Mouse (Mus musculus) hindbrain, embryonic 15.5 days (tissue): ENCODE measurements around the gene Dgat2. TPM values are rescaled to one million over a fixed set of nuclear protein-coding genes. Genes with fewer than 3 reads are reported as not detected.

ENCODE experiments used
- ATAC-seq: fragments of 200-750 bp; cut with Nextera tagmentation; 2 replicates; pipeline ENCODE4 v1.8.0; 2017; ENCODE audit warnings: low read depth, moderate number of reproducible peaks, moderate TSS enrichment; ENCODE audit not compliant: low FRiP score
- H3K27ac ChIP-seq: fragments of 300-500 bp; sonication (generic); replicated peaks from 2 replicates; pipeline ENCODE4 v1.5.1; 2015; ENCODE audit warnings: mild to moderate bottlenecking, inconsistent platforms
- H3K27me3 ChIP-seq: fragments of 300-500 bp; sonication (generic); 2 replicates; pipeline ENCODE4 v1.6.1; 2015; ENCODE audit warnings: control low read depth, inconsistent platforms
- H3K36me3 ChIP-seq: fragments of 300-500 bp; sonication (generic); 2 replicates; pipeline ENCODE4 v1.6.1; 2015; ENCODE audit warnings: control low read depth, inconsistent platforms
- H3K4me1 ChIP-seq: fragments of 300-500 bp; sonication (generic); replicated peaks from 2 replicates; pipeline ENCODE4 v1.6.1; 2015; ENCODE audit warnings: control low read depth, inconsistent platforms
- H3K4me2 ChIP-seq: fragments of 300-500 bp; sonication (generic); 2 replicates; pipeline ENCODE4 v1.6.1; 2015; ENCODE audit warnings: moderate library complexity, mild to moderate bottlenecking, inconsistent platforms
- H3K4me3 ChIP-seq: fragments of 300-500 bp; sonication (generic); 2 replicates; pipeline ENCODE4 v1.5.1; 2015; ENCODE audit warnings: mild to moderate bottlenecking, inconsistent platforms
- H3K9ac ChIP-seq: fragments of 300-500 bp; sonication (generic); 2 replicates; pipeline ENCODE4 v1.6.1; 2015; ENCODE audit warnings: inconsistent platforms
- H3K9me3 ChIP-seq: fragments of 300-500 bp; sonication (generic); 2 replicates; pipeline ENCODE4 v1.6.1; 2016; ENCODE audit warnings: control low read depth, inconsistent platforms
- WGBS: fragments of 180-500 bp; shearing (Covaris S2); methylation state at CpG from one replicate; pipeline ENCODE4 v1.1.7; 2015; 5-methylcytosine and 5-hydroxymethylcytosine counted together
- polyA plus RNA-seq: library from polyadenylated mRNA; unstranded; fragments of >200 nt; fragmentation: Nextera tagmentation; extraction: Ambion mirVana; gene quantifications from 2 replicates; pipeline ENCODE4 v1.2.1, GENCODE M21; 2015

Dgat2 gene
- polyA plus RNA-seq, 1 experiment from 2014 or later: 22.1 TPM

DNA sequence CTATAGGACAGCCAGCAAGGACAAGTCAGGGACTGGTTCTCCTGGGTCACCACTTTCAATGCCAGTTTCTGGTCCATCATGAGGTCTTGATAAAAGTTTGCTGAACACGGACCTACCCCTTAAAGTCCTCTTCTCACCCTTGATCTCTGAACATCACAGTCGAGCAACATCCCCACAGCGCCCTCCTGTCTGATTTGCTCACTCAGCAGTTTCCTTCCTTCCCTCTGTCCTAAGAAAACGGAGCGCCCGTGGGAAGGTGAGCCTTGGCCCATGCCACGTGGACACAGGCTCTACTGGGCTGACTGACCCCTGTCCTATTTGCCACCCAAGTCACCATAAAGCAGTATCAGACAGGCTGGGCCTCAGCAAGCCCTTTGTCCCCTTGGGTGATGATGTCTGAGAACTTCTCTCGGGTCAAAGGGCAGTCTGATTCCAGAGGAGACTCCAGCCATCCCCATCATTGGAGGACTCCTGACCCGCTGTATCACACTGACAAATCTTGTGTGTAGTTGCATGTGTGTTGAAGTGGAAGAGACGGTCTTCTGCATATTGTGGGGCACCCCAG lies 32.2 kb upstream of the Dgat2 start:
- Histone ChIP-seq H3K27ac (no peak overlapping the region), H3K4me2 (no peak overlapping the region), H3K36me3 (no peaks in the 10 kb centered on the region), H3K9me3 (no peaks in the 10 kb centered on the region), H3K9ac (no peak overlapping the region), H3K4me1 (no peaks in the 10 kb centered on the region), H3K27me3 (no peaks in the 10 kb centered on the region), H3K4me3 (no peak overlapping the region)
- WGBS: 86% methylated on average over 10 of the region's 10 CpGs
- no peak for ATAC-seq

DNA sequence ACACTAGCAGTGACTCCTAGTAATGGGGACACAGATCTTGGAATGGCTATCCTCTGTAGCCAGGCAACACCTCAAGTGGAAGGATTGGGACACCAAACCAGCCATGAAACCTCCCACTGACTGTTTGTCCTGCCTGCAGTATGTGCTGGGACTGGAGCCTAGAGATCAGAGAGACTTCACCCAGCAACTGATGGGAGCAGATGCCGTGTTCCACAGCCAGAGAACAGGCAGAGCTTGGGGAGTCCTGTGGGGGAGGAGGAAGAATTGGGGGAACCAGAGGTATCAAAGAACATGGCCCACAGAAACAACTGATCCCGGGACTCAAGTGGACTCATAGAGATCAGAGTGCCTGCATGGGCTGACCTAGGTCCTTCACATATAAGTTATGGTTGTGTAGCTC lies 31.2 kb upstream of the Dgat2 start:
- no peaks in the 10 kb centered on the region for H3K9me3 ChIP-seq
- H3K36me3 ChIP-seq: no peaks in the 10 kb centered on the region
- no peak overlapping the region for H3K4me3 ChIP-seq
- H3K27me3 ChIP-seq: no peaks in the 10 kb centered on the region
- ATAC-seq: no peak
- H3K4me1 ChIP-seq: no peaks in the 10 kb centered on the region
- no peak overlapping the region for H3K4me2 ChIP-seq
- H3K9ac ChIP-seq: no peak overlapping the region
- WGBS: 77% methylated on average over 2 of the region's 2 CpGs
- no peak overlapping the region for H3K27ac ChIP-seq

DNA sequence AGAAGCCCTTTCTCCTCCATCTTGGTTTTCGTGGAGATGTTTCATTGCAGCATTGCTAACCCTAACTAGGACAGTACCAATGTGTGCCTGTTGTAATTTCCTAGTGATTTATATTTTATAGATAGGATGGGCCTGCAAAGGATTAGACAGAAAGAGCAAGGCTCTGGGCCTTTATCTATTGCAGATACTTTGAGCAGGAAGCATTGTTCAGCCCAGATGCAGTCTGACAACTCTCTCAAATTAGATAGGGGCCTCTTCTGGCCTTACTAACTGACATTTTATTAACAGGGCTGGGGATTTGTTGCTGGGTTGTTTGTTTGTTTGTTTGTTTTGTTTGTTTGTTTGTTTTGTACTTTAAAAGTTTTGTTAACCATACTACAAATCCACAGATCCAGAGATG lies 30.5 kb upstream of the Dgat2 start:
- no peaks in the 10 kb centered on the region for H3K4me1 ChIP-seq
- no peaks in the 10 kb centered on the region for H3K9me3 ChIP-seq
- H3K4me3 ChIP-seq: no peak overlapping the region
- H3K27me3 ChIP-seq: no peaks in the 10 kb centered on the region
- H3K9ac ChIP-seq: no peak overlapping the region
- no peak for ATAC-seq
- WGBS: 100% methylated on average over 1 of the region's 1 CpGs
- H3K27ac ChIP-seq: no peak overlapping the region
- no peaks in the 10 kb centered on the region for H3K36me3 ChIP-seq
- no peak overlapping the region for H3K4me2 ChIP-seq

DNA sequence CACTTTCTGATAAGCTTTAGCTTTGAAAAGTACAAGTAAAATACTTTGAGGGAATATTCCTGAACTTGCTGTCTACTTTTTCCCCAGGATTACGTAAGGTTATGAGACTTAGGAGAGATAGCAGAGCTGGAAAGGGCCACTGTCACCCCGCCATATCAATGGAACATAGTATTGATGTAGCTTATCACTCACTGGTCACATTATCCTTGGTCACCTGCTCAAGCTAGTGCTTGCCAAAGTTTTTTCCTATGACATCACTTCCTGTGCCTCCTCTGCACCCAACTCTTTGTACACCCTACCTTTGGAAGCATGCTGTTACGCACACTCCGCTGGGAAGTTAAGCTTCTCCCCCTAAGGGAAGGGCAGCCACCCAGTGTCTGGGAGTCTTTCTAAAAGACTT lies 26.2 kb upstream of the Dgat2 start:
- no peak overlapping the region for H3K27ac ChIP-seq
- no peaks in the 10 kb centered on the region for H3K9me3 ChIP-seq
- 96% methylated on average over 4 of the region's 4 CpGs for WGBS
- no peak overlapping the region for H3K4me2 ChIP-seq
- H3K27me3 ChIP-seq: no peaks in the 10 kb centered on the region
- H3K36me3 ChIP-seq: no peaks in the 10 kb centered on the region
- no peak overlapping the region for H3K4me3 ChIP-seq
- no peak for ATAC-seq
- no peaks in the 10 kb centered on the region for H3K4me1 ChIP-seq
- H3K9ac ChIP-seq: no peak overlapping the region

GRCm38 (mm10) chr7:99206364-99206763 lies 23.8 kb upstream of the Dgat2 start:
- 83% methylated on average over 7 of the region's 7 CpGs for WGBS
- no peak for ATAC-seq
- no peaks in the 10 kb centered on the region for H3K9me3 ChIP-seq
- H3K27me3 ChIP-seq: no peaks in the 10 kb centered on the region
- no peak overlapping the region for H3K4me3 ChIP-seq
- no peaks in the 10 kb centered on the region for H3K36me3 ChIP-seq
- H3K27ac ChIP-seq: no peak overlapping the region
- H3K9ac ChIP-seq: no peak overlapping the region
- H3K4me2 ChIP-seq: no peak overlapping the region
- no peaks in the 10 kb centered on the region for H3K4me1 ChIP-seq

- Histone ChIP-seq H3K4me2 (no peak overlapping the region), H3K27me3 (no peaks in the 10 kb centered on the region), H3K9me3 (no peaks in the 10 kb centered on the region), H3K4me3 (no peak overlapping the region), H3K4me1 (no peaks in the 10 kb centered on the region), H3K9ac (no peak overlapping the region), H3K36me3 (no peaks in the 10 kb centered on the region), H3K27ac (no peak overlapping the region)
- no peak for ATAC-seq
- 84% methylated on average over 7 of the region's 7 CpGs for WGBS
Measured at GRCm38 (mm10) chr7:99202163-99202562, 19.6 kb upstream of the Dgat2 start.

- Histone ChIP-seq H3K36me3 (no peaks in the 10 kb centered on the region), H3K9me3 (no peaks in the 10 kb centered on the region), H3K27me3 (no peaks in the 10 kb centered on the region), H3K4me3 (no peak overlapping the region), H3K4me1 (no peaks in the 10 kb centered on the region), H3K9ac (no peak overlapping the region), H3K27ac (no peak overlapping the region), H3K4me2 (no peak overlapping the region)
- ATAC-seq: no peak
- WGBS: 58% methylated on average over 4 of the region's 4 CpGs
Measured at GRCm38 (mm10) chr7:99200290-99200689, 17.8 kb upstream of the Dgat2 start.

- Histone ChIP-seq H3K4me3 (no peak overlapping the region), H3K9ac (no peak overlapping the region), H3K4me2 (no peak overlapping the region), H3K4me1 (no peaks in the 10 kb centered on the region), H3K27me3 (no peaks in the 10 kb centered on the region), H3K27ac (no peak overlapping the region), H3K9me3 (no peaks in the 10 kb centered on the region), H3K36me3 (no peaks in the 10 kb centered on the region)
- 92% methylated on average over 9 of the region's 9 CpGs for WGBS
- no peak for ATAC-seq
Measured at GRCm38 (mm10) chr7:99199451-99200175, 17.1 kb upstream of the Dgat2 start.

GRCm38 (mm10) chr7:99198811-99199210 lies 16.3 kb upstream of the Dgat2 start:
- Histone ChIP-seq H3K9me3 (no peaks in the 10 kb centered on the region), H3K4me1 (no peaks in the 10 kb centered on the region), H3K36me3 (no peaks in the 10 kb centered on the region), H3K4me3 (no peak overlapping the region), H3K27ac (no peak overlapping the region), H3K4me2 (no peak overlapping the region), H3K9ac (no peak overlapping the region), H3K27me3 (no peaks in the 10 kb centered on the region)
- WGBS: 91% methylated on average over 2 of the region's 2 CpGs
- no peak for ATAC-seq

DNA sequence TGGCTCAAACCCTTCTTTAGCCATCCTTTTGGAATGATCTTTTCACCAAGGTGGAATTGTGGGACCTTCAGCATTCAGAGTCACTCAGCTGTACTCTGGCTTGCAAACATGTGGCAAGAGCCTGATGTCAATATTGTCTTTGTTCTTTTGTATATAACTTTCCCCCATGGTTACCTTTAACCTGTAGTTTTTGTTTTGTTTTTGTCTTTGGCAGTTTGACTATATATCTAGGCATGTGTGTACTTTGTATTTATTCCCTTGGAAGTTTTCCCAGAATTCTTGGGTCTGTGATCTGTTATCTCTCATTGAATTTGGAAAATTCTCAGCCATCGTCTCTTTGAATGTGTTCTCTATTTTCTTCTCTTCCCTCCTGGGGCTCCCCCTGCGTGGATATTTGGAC lies 12.0 kb upstream of the Dgat2 start:
- Histone ChIP-seq H3K9me3 (no peaks in the 10 kb centered on the region), H3K36me3 (no peaks in the 10 kb centered on the region), H3K4me3 (no peak overlapping the region), H3K9ac (no peak overlapping the region), H3K4me1 (no peaks in the 10 kb centered on the region), H3K4me2 (no peak overlapping the region), H3K27ac (no peak overlapping the region), H3K27me3 (no peaks in the 10 kb centered on the region)
- ATAC-seq: no peak
- 63% methylated on average over 2 of the region's 2 CpGs for WGBS

- Histone ChIP-seq H3K9me3 (no peaks in the 10 kb centered on the region), H3K27me3 (no peaks in the 10 kb centered on the region), H3K4me1 (no peaks in the 10 kb centered on the region), H3K4me3 (no peak overlapping the region), H3K9ac (no peak overlapping the region), H3K27ac (no peak overlapping the region), H3K36me3 (no peaks in the 10 kb centered on the region), H3K4me2 (no peak overlapping the region)
- no peak for ATAC-seq
- WGBS: 95% methylated on average over 4 of the region's 4 CpGs
Measured at GRCm38 (mm10) chr7:99193926-99194325, 11.4 kb upstream of the Dgat2 start.

- ATAC-seq: no peak
Measured at GRCm38 (mm10) chr7:99191411-99191810, 8.9 kb upstream of the Dgat2 start.

GRCm38 (mm10) chr7:99189885-99190284 lies 7.4 kb upstream of the Dgat2 start:
- no peak overlapping the region for H3K27ac ChIP-seq
- H3K9me3 ChIP-seq: no peaks in the 10 kb centered on the region
- no peak overlapping the region for H3K4me2 ChIP-seq
- no peaks in the 10 kb centered on the region for H3K4me1 ChIP-seq
- no peak overlapping the region for H3K4me3 ChIP-seq
- H3K9ac ChIP-seq: no peak overlapping the region
- ATAC-seq: no peak
- WGBS: 83% methylated on average over 5 of the region's 5 CpGs
- H3K36me3 ChIP-seq: no peaks in the 10 kb centered on the region
- 0 out of 2 replicates have a peak, but pooled peaks cover 4% of the 10 kb centered on the region for H3K27me3 ChIP-seq

More at GRCm38 (mm10) chr7:99191411-99191810, 8.9 kb upstream of the Dgat2 start:
- Histone ChIP-seq H3K9me3 (no peaks in the 10 kb centered on the region), H3K27ac (no peak overlapping the region), H3K4me2 (no peak overlapping the region), H3K27me3 (no peaks in the 10 kb centered on the region), H3K4me3 (no peak overlapping the region), H3K9ac (no peak overlapping the region), H3K36me3 (no peaks in the 10 kb centered on the region), H3K4me1 (no peaks in the 10 kb centered on the region)
